Mouse (Mus musculus) midbrain, embryonic 12.5 days (tissue): ENCODE results near the gene Ftl1. TPM values are rescaled to one million over a fixed set of nuclear protein-coding genes. Genes with fewer than 3 reads are reported as not detected.
A peak's percentile ranks its signal among the peaks of the same experiment; 100 is the strongest.
"Not testable (repeated sequence)": the region's sequence is repeated elsewhere in the genome, so short reads cannot be mapped to it uniquely, and the experiment has no call there.

Source experiments
- ATAC-seq: fragments of 200-750 bp; cut with Nextera tagmentation; 2 replicates; pipeline ENCODE4 v1.8.0; 2017; ENCODE audit warnings: low read depth, moderate TSS enrichment, moderate library complexity; ENCODE audit not compliant: low FRiP score
- H3K27ac ChIP-seq: fragments of 300-500 bp; sonication (generic); replicated peaks from 2 replicates; pipeline ENCODE4 v1.5.1; 2016; ENCODE audit warnings: mild to moderate bottlenecking
- H3K27me3 ChIP-seq: fragments of 300-500 bp; sonication (generic); 2 replicates; pipeline ENCODE4 v1.6.1; 2016; ENCODE audit warnings: mild to moderate bottlenecking
- H3K36me3 ChIP-seq: fragments of 300-500 bp; sonication (generic); 2 replicates; pipeline ENCODE4 v1.6.1; 2016
- H3K4me1 ChIP-seq: fragments of 300-500 bp; sonication (generic); 2 replicates; pipeline ENCODE4 v1.6.1; 2016
- H3K4me2 ChIP-seq: fragments of 300-500 bp; sonication (generic); replicated peaks from 2 replicates; pipeline ENCODE4 v1.6.1; 2016; ENCODE audit warnings: mild to moderate bottlenecking, moderate library complexity
- H3K4me3 ChIP-seq: fragments of 300-500 bp; sonication (generic); 2 replicates; pipeline ENCODE4 v1.5.1; 2016; ENCODE audit warnings: mild to moderate bottlenecking
- H3K9ac ChIP-seq: fragments of 300-500 bp; sonication (generic); replicated peaks from 2 replicates; pipeline ENCODE4 v1.6.1; 2016; ENCODE audit warnings: mild to moderate bottlenecking, moderate library complexity
- H3K9me3 ChIP-seq: fragments of 300-500 bp; sonication (generic); 2 replicates; pipeline ENCODE4 v1.6.1; 2016; ENCODE audit warnings: mild to moderate bottlenecking
- WGBS: fragments of 180-500 bp; shearing (Covaris S2); methylation state at CpG from one replicate; pipeline ENCODE4 v1.1.7; 2016; 5-methylcytosine and 5-hydroxymethylcytosine counted together
- polyA plus RNA-seq: library from polyadenylated mRNA; unstranded; fragments of >200 nt; fragmentation: Nextera tagmentation; extraction: Ambion mirVana; gene quantifications from 2 replicates; pipeline ENCODE4 v1.2.1, GENCODE M21; 2016

The Ftl1 gene
- polyA plus RNA-seq, 1 experiment from 2014 or later, result 6,077 TPM

GRCm38 (mm10) chr7:45475291-45475969 is 15.7 kb upstream of the Ftl1 start:
- no peak for ATAC-seq
- no peak overlapping the region for H3K9ac ChIP-seq

DNA sequence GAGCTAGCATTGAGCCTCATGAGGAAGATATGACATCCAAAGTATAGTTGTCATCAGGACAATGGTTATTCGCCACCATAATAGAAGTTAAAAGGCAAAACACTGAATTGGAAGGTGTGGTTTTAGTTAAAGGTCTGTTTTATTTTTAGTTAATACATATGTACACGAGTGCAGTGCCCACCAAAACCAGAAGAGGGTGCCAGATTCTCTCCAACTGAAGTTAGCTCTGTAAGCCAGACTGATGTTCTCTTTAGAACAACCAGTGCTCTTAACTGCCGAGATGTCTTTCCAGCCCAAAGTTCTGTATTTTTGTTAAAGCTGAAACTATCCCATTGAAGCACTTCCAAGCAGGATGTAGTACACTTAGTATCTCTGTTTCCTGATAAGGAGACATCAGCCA is 11.2 kb upstream of the Ftl1 start:
- Histone ChIP-seq H3K9me3 (no peaks in the 10 kb centered on the region), H3K4me2 (no peak overlapping the region), H3K9ac (no peak overlapping the region), H3K36me3 (no peaks in the 10 kb centered on the region), H3K27me3 (no peaks in the 10 kb centered on the region), H3K4me1 (peaks cover 8% of the 10 kb centered on the region), H3K27ac (no peak overlapping the region), H3K4me3 (no peak overlapping the region)
- no peak for ATAC-seq
- WGBS, result 6% methylated on average over 3 of the region's 3 CpGs

More at GRCm38 (mm10) chr7:45475291-45475969, 15.7 kb upstream of the Ftl1 start:
- no peak overlapping the region for H3K27ac ChIP-seq
- 78% methylated on average over 16 of the region's 16 CpGs for WGBS
- no peak overlapping the region for H3K4me3 ChIP-seq
- H3K4me1 ChIP-seq, result no peaks in the 10 kb centered on the region
- H3K27me3 ChIP-seq, result no peaks in the 10 kb centered on the region
- no peaks in the 10 kb centered on the region for H3K9me3 ChIP-seq
- H3K4me2 ChIP-seq, result 0 out of 2 replicates have a peak overlapping the region, but pooled peaks have one; percentile 11
- H3K36me3 ChIP-seq, result no peaks in the 10 kb centered on the region

DNA sequence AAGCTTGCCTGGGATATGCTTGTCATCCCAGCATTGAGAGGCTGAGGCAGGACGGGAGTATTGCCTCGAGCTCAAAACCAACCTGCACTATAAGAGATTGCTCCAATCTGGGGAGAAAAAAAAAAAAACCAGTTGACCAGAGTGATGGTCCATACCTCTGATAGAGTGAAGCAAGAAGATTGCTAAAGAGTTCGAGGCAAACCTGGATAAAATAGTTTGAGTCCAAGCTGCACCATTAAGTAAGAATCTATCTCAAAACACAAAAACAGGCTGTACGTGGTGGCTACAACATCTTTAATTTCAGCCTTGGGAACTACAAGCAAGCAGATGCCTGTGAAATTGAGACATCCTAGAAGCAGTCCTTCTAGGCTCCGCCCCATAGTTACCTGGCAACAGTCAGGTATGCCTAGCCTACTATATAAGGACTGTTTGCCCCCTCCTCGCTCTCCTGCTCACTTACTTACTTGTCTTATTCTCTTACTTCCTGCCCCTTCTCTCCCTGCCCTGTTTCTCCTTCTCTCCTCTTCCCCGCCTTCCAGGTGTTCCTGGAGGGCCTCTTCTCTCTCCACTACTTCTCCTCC is 7.5 kb upstream of the Ftl1 start:
- Histone ChIP-seq H3K27me3 (no peaks in the 10 kb centered on the region), H3K9me3 (no peaks in the 10 kb centered on the region), H3K4me1 (peaks cover 18% of the 10 kb centered on the region), H3K4me2 (peak overlapping the region; percentile 89), H3K27ac (no peak overlapping the region), H3K9ac (peak overlapping the region; percentile 37), H3K36me3 (peaks cover 35% of the 10 kb centered on the region), H3K4me3 (peak overlapping the region; percentile 77)
- 36% methylated on average over 7 of the region's 7 CpGs for WGBS
- ATAC-seq, result peak; percentile 52

- Histone ChIP-seq H3K4me2 (peak within 1 kb of the TSS; percentile 89), H3K4me3 (peak within 1 kb of the TSS; percentile 77), H3K27ac (peak within 1 kb of the TSS; percentile 67), H3K9me3 (no peaks in the 10 kb centered on the region), H3K27me3 (no peaks in the 10 kb centered on the region), H3K4me1 (peaks cover 23% of the 10 kb centered on the region), H3K36me3 (peaks cover 40% of the 10 kb centered on the region), H3K9ac (peak within 1 kb of the TSS; percentile 87)
- under 1% methylated on average over 46 of the region's 58 CpGs for WGBS
- peak; percentile 77 for ATAC-seq
Observed at GRCm38 (mm10) chr7:45466283-45467089, 6.8 kb upstream of the Ftl1 start, which contains the start of gene Bax. Gene Bax, minus strand, starts transcription at chr7:45466898.

GRCm38 (mm10) chr7:45465549-45465948 is 5.9 kb upstream of the Ftl1 start:
- H3K4me1 ChIP-seq, result peaks cover 32% of the 10 kb centered on the region
- WGBS, result 83% methylated on average over 9 of the region's 9 CpGs
- H3K9ac ChIP-seq, result peak overlapping the region; percentile 87
- H3K9me3 ChIP-seq, result no peaks in the 10 kb centered on the region
- no peak overlapping the region for H3K27ac ChIP-seq
- H3K4me2 ChIP-seq, result peak overlapping the region; percentile 89
- H3K36me3 ChIP-seq, result peaks cover 43% of the 10 kb centered on the region
- peak overlapping the region; percentile 77 for H3K4me3 ChIP-seq
- no peaks in the 10 kb centered on the region for H3K27me3 ChIP-seq
- ATAC-seq, result no peak

DNA sequence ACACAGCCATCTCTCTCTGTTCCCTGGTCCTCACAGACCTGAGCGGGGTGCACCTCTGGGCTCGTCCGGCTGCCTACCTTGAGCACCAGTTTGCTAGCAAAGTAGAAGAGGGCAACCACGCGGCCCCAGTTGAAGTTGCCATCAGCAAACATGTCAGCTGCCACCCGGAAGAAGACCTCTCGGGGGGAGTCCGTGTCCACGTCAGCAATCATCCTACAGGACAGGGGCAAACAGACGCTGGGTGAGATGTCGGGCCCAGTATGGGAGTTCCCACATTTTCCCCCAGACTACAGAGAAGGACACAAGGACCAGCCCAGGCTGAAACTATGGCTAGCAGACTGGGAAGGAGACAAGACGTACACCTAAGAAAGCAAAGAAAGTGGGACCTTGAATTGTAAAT is 5.4 kb upstream of the Ftl1 start:
- no peak overlapping the region for H3K27ac ChIP-seq
- H3K27me3 ChIP-seq, result no peaks in the 10 kb centered on the region
- H3K36me3 ChIP-seq, result peaks cover 43% of the 10 kb centered on the region
- H3K4me3 ChIP-seq, result no peak overlapping the region
- 96% methylated on average over 12 of the region's 12 CpGs for WGBS
- no peak for ATAC-seq
- H3K9me3 ChIP-seq, result no peaks in the 10 kb centered on the region
- H3K4me1 ChIP-seq, result peaks cover 36% of the 10 kb centered on the region
- no peak overlapping the region for H3K9ac ChIP-seq
- peak overlapping the region; percentile 89; the same call in 1 of the 2 replicates for H3K4me2 ChIP-seq

- Histone ChIP-seq H3K4me1 (peaks cover 38% of the 10 kb centered on the region), H3K9me3 (no peaks in the 10 kb centered on the region), H3K4me3 (no peak overlapping the region), H3K36me3 (peaks cover 43% of the 10 kb centered on the region), H3K4me2 (no peak overlapping the region), H3K27me3 (no peaks in the 10 kb centered on the region), H3K9ac (no peak overlapping the region), H3K27ac (no peak overlapping the region)
- WGBS, result 97% methylated on average over 7 of the region's 7 CpGs
- ATAC-seq, result no peak
Observed at GRCm38 (mm10) chr7:45463987-45464778, 4.5 kb upstream of the Ftl1 start.

- H3K4me3 ChIP-seq, H3K27me3 ChIP-seq, H3K27ac ChIP-seq, ATAC-seq, H3K9ac ChIP-seq, H3K4me2 ChIP-seq, H3K9me3 ChIP-seq: not testable (repeated sequence)
- 81% methylated on average over 4 of the region's 4 CpGs for WGBS
- peaks cover 49% of the 10 kb centered on the region for H3K36me3 ChIP-seq
- H3K4me1 ChIP-seq, result peaks cover 44% of the 10 kb centered on the region
Observed at GRCm38 (mm10) chr7:45462868-45463267, 3.2 kb upstream of the Ftl1 start.

DNA sequence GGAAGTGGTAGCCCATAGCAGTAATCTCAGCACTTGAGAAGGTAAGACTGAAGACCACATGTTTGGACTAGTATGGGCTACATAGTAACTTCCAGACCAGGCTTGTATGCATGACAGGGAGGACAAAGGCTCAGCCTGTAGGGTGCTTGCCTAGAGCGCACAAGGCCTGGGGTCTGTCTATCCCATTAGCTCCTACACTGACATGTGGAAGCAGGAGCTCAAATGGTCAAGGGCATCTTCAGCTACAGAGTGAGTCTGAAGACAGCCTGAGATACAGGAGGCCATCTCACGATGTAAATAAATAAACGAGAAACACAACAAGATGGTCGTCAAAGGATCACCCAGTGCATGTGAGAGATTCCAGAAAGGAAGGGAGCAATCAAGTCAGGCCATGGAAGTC is 2.6 kb upstream of the Ftl1 start:
- Histone ChIP-seq H3K27me3 (no peaks in the 10 kb centered on the region), H3K36me3 (peaks cover 55% of the 10 kb centered on the region), H3K4me1 (peaks cover 49% of the 10 kb centered on the region)

DNA sequence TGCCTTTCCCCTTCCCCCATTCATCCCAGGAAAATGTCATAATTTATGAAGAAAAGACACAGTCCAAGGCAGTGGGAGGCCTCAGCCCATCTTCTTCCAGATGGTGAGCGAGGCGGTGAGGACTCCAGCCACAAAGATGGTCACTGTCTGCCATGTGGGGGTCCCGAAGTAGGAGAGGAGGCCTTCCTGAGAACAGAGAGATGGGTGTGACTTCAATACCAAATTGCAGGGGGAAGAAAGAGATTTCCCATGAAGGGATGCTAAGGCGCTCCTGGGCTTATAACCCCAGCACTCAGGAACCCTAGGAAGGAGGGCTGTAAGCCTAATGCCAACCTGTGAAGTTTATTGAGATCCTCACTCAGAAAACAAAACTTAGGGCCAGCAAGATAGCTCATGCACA is 2.1 kb upstream of the Ftl1 start:
- no peak overlapping the region for H3K4me2 ChIP-seq
- no peak for ATAC-seq
- H3K9ac ChIP-seq, result no peak overlapping the region
- peak overlapping the region; percentile 93 for H3K27ac ChIP-seq
- H3K4me1 ChIP-seq, result peaks cover 50% of the 10 kb centered on the region
- peaks cover 60% of the 10 kb centered on the region for H3K36me3 ChIP-seq
- H3K27me3 ChIP-seq, result no peaks in the 10 kb centered on the region
- 95% methylated on average over 4 of the region's 4 CpGs for WGBS
- H3K9me3 ChIP-seq, result no peaks in the 10 kb centered on the region
- no peak overlapping the region for H3K4me3 ChIP-seq

More for the DNA sequence above, 2.6 kb upstream of the Ftl1 start:
- Histone ChIP-seq H3K4me3 (no peak overlapping the region), H3K4me2 (no peak overlapping the region), H3K9ac (no peak overlapping the region), H3K9me3 (no peaks in the 10 kb centered on the region), H3K27ac (no peak overlapping the region)
- 94% methylated on average over 4 of the region's 4 CpGs for WGBS
- no peak for ATAC-seq

- WGBS, result 73% methylated on average over 5 of the region's 5 CpGs
- Histone ChIP-seq H3K4me3 (no peak overlapping the region), H3K27ac (peak overlapping the region; percentile 93), H3K4me1 (peaks cover 54% of the 10 kb centered on the region), H3K27me3 (no peaks in the 10 kb centered on the region), H3K4me2 (0 out of 2 replicates have a peak overlapping the region, but pooled peaks have one; percentile 52), H3K9me3 (no peaks in the 10 kb centered on the region), H3K36me3 (peaks cover 63% of the 10 kb centered on the region), H3K9ac (no peak overlapping the region)
- no peak for ATAC-seq
Observed at GRCm38 (mm10) chr7:45461326-45461725, 1.6 kb upstream of the Ftl1 start.
